Mouse (Mus musculus) kidney, adult 18-20 months (tissue): ENCODE results near the gene Alox5ap.

Experiments
- DNase-seq: peaks from one replicate; pipeline ENCODE4 v3.0.0; 2021

Gene Alox5ap

GRCm38 (mm10) chr5:149261449-149261848, 3.1 kb upstream of the Alox5ap start:
- DNase-seq, result no peak

GRCm38 (mm10) chr5:149261866-149262265, 2.7 kb upstream of the Alox5ap start:
- no peak for DNase-seq

DNA sequence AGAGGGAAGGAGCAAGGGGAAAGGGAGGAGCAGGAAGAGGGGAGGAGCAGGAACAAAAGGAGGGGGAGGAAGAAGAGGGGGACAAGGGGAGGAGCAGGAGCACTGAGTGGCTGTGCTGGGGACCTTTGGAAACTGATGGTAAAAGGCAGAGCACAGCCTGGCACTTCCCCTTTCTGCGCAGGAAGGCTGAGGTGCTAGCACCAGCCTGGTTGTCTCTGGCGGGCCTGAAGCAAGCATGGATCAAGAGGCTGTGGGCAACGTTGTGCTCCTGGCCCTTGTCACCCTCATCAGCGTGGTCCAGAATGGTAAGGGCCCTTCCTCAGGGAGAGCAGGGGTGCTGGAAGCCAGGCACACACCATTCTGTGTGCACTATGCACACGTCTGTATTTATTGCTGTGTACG, 312 bp downstream of the Alox5ap start:
- DNase-seq, result no peak

- DNase-seq, result no peak
Observed at GRCm38 (mm10) chr5:149266761-149267221, 2.2 kb downstream of the Alox5ap start.

DNA sequence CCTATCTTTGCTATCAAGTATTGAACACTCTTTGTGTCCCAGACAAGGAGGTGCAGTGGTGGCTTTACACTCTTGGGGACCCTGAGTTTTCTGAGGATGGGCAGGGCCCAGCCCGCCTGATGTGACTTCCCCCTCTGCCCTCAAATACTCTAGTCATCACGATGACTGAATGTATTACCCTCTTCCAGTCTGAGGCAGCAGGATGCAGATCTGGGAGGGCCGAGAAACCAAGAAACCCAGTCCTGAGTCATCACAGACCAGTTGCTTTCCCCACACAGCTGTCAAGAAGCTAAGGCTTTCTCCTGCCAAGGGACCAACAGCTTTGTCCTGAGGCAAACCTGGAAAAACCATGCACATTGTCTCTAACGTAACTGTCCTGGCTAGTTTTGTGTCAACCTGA, 2.9 kb downstream of the Alox5ap start:
- no peak for DNase-seq

DNA sequence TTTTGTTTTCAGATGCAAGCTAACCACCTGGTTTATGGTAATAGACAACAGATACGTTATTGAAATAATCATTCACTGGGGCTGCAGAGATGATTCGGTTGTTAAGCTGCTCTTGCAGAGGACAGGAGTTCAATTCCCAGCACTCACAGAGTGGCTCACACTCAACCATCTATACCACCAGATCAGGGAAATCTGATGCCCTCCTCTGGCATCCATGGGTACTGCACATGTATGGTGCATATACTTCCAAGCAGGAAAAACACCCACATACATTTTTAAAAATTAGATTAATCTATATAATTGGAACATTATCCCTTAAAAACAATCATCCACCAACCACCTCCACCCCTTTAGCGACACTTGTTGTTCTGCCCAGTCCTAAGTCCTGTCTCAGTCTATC, 6.7 kb downstream of the Alox5ap start:
- DNase-seq, result no peak

DNA sequence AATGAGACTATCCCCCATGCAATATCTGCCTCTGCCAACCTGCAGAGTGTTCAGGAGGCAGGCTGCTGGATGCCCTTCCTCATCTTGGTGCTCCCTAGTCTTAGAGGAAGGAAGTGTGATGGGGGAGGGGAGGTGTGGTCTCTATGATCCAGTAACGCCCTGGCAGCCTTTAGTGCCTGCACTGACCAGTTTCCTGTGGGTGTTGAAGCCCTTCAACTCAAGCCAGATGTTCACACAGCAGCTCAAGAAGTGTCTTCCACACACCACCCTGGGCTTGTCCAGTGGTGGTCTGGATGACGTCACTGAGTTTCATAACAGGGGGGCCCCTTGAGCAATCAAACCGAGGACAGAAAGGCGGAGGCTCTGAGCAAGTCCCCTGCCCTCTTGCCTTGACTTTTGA, 8.0 kb downstream of the Alox5ap start:
- DNase-seq, result no peak

- no peak for DNase-seq
Observed at GRCm38 (mm10) chr5:149274390-149275104, 10.0 kb downstream of the Alox5ap start.

- DNase-seq, result no peak
Observed at GRCm38 (mm10) chr5:149275105-149275494, 10.5 kb downstream of the Alox5ap start.

- DNase-seq, result no peak
Observed at GRCm38 (mm10) chr5:149277529-149277928, 13.0 kb downstream of the Alox5ap start.

- peak; percentile 41 for DNase-seq
Observed at GRCm38 (mm10) chr5:149279273-149279844, 14.8 kb downstream of the Alox5ap start.

GRCm38 (mm10) chr5:149283009-149283408, 18.4 kb downstream of the Alox5ap start:
- DNase-seq, result peak; percentile 40

DNA sequence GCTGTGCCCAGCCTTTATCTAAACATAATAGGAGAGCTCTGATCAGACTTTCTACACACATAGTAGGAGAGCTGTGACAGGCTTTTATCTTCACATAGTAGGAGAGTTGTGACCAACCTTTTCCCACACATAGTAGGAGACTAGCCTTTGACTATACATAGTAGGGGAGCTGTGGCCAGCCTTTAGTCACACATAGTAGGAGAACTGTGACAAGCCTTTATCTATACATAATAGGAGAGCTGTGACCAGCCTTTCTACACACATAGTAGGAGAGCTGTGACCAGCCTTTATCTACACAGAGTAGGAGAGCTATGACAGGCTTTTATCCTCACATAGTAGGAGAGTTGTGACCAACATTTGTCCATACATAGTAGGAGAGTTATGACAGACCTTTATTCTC, 19.3 kb downstream of the Alox5ap start:
- no peak for DNase-seq

GRCm38 (mm10) chr5:149286021-149286420, 21.5 kb downstream of the Alox5ap start:
- DNase-seq, result no peak

- peak; percentile 26 for DNase-seq
Observed at GRCm38 (mm10) chr5:149287148-149288038, 22.8 kb downstream of the Alox5ap start.

- DNase-seq, result no peak
Observed at GRCm38 (mm10) chr5:149291266-149291665, 26.7 kb downstream of the Alox5ap start.

DNA sequence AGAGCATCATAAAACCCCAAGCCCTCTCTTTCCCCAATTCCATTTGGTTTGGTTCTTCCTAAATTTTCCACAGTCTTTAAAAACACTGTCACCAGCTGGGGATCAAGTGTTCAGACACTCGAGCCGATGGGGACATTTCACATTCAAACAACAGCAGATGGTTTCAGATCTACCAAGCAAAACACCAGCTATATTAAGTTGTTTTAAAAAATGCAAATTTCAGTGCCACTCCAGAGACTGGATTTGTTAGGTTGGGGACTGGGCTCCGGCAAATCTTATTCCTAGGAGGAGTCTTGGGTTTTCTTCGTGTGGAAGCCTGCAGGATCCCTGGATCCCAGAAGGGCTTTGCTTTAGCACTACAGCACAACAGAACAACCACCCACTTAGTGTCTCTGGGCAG, 28.5 kb downstream of the Alox5ap start:
- no peak for DNase-seq

GRCm38 (mm10) chr5:149296808-149297207, 32.2 kb downstream of the Alox5ap start:
- DNase-seq, result no peak

DNA sequence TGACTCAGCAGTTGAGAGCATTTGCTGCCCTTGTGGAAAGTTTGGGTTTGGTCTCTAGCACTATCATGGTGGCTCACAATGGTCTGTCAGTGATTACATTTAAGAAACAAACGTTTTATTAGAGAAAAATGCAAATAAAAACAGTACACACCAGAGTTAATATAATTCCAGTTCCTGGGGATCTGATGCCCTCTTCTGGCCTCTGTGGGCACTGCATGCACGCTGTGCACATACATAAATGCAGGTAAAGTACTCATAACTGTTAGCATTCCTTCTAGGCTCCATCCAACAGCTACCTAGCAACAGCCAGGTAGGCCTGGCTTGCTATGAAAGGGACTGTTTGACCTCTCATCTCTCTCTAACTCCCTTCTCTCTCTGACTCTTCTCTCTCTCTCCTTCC, 32.9 kb downstream of the Alox5ap start:
- DNase-seq, result no peak

GRCm38 (mm10) chr5:149298234-149298633, 33.7 kb downstream of the Alox5ap start:
- no peak for DNase-seq

DNA sequence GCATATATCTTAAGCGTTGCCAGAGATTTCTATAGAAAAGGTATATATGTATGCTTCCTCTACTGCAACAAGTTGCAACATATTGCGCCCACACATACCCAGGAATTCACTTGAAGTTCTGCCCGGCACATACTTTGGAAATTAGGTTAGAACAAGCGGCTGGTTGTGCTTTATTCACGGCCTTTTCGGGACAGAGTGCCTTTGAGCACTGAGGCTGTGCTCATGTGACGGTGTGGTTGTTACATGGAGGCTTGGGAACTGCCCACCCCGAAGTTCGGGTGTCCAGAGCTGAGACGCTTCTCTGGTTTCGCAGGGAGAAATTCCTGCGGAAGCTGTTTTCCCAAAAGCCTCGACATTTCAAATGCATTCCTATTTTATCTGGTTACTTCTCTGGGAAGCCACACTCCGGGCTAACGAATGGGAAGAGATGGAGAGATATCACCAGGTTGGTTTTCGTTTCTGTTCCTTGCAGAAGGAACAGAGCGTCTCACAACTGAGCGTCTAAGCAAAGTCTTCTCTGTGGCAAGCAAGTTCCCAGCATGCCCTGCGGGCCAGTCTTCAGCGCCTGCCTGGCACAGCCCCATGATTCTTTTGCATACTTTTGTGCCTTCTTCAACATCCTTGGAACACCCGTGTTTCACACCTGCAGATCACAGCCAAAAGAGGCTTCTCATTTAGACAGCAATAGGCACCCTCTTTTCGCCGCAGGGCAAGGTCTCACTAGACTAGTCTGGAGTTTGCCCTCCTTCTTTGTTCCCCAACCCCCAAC, 48.5 kb downstream of the Alox5ap start:
- peak; percentile 63 for DNase-seq

- no peak for DNase-seq
Observed at GRCm38 (mm10) chr5:149314514-149315081, 50.0 kb downstream of the Alox5ap start.

DNA sequence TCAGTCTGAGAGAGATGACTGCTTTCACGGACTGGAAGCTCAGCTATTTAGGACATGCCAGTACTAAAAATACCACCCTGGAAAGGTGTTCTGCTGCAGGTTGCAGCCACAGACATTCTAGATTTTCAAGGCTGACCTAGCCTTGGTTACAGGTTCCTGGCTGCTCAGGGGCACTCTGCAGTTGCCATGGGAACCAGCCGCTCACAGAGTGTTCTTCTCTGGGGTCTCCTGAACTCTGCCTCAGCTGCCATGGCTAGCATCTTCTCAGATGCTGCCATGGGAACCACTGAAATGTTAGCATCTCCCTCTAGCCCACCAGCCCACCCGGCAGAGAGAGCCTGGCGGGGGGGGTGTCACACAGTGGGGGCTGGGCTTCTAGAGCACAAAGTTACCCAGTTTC, 52.4 kb downstream of the Alox5ap start:
- DNase-seq, result no peak
